Mouse (Mus musculus): ENCODE data around the gene Riok2.

Riok2 gene

GRCm38 (mm10) chr17:17408137-17408536, 34.0 kb downstream of the Riok2 start:
- no peak for DNase-seq (ENCODE audit: low spot score in 2 of 2)

- DNase-seq (ENCODE audit: low spot score in 2 of 2) = no peak
These were observed 34.8 kb downstream of the Riok2 start for GRCm38 (mm10) chr17:17408720-17409478.

- DNase-seq (ENCODE audit: low spot score in 2 of 2) = no peak
These were observed 35.5 kb downstream of the Riok2 start for GRCm38 (mm10) chr17:17409601-17410000.

GRCm38 (mm10) chr17:17411443-17411842, 37.3 kb downstream of the Riok2 start:
- DNase-seq (ENCODE audit: low spot score in 2 of 2) = no peak

GRCm38 (mm10) chr17:17412176-17412575, 38.1 kb downstream of the Riok2 start:
- DNase-seq (ENCODE audit: low spot score in 2 of 2) = no peak

GRCm38 (mm10) chr17:17414206-17414605, 40.1 kb downstream of the Riok2 start:
- DNase-seq (ENCODE audit: low spot score in 2 of 2) = no peak

- no peak for DNase-seq (ENCODE audit: low spot score in 2 of 2)
These were observed 50.6 kb downstream of the Riok2 start for GRCm38 (mm10) chr17:17424609-17425307.

- DNase-seq (ENCODE audit: low spot score in 2 of 2) = no peak
These were observed 51.3 kb downstream of the Riok2 start for GRCm38 (mm10) chr17:17425308-17425813.

- DNase-seq (ENCODE audit: low spot score in 2 of 2) = no peak
These were observed 51.8 kb downstream of the Riok2 start for GRCm38 (mm10) chr17:17425906-17426305.

- DNase-seq (ENCODE audit: low spot score in 2 of 2) = no peak
These were observed 54.8 kb downstream of the Riok2 start for GRCm38 (mm10) chr17:17428888-17429287.

- DNase-seq (ENCODE audit: low spot score in 2 of 2) = no peak
These were observed 59.6 kb downstream of the Riok2 start for GRCm38 (mm10) chr17:17433679-17434078.

- no peak for DNase-seq (ENCODE audit: low spot score in 2 of 2)
These were observed 64.6 kb downstream of the Riok2 start for GRCm38 (mm10) chr17:17438576-17439191.

GRCm38 (mm10) chr17:17441876-17442498, 67.9 kb downstream of the Riok2 start:
- no peak for DNase-seq (ENCODE audit: low spot score in 2 of 2)

GRCm38 (mm10) chr17:17444297-17444886, 70.3 kb downstream of the Riok2 start:
- DNase-seq (ENCODE audit: low spot score in 2 of 2) = no peak
